Mouse (Mus musculus) NIH3T3 (cell line): Measurements from ENCODE around the gene Ube2f.

Experiments
- DNase-seq: peaks from one replicate; pipeline ENCODE4 v3.0.0-alpha.2; 2012; ENCODE audit warnings: low read depth

The Ube2f gene

GRCm38 (mm10) chr1:91249564-91250414, at the start of gene Ube2f:
Gene Ube2f (plus strand): TSS chr1:91250304.
- peak; percentile 98 for DNase-seq

GRCm38 (mm10) chr1:91201122-91201521, 49.0 kb upstream of the Ube2f start:
- peak; percentile 17 for DNase-seq

GRCm38 (mm10) chr1:91204221-91204765, 45.8 kb upstream of the Ube2f start:
- no peak for DNase-seq

GRCm38 (mm10) chr1:91205651-91206050, 44.5 kb upstream of the Ube2f start:
- DNase-seq: no peak

- no peak for DNase-seq
These were observed 43.8 kb upstream of the Ube2f start for GRCm38 (mm10) chr1:91206336-91206735.

GRCm38 (mm10) chr1:91206873-91207272, 43.2 kb upstream of the Ube2f start:
- DNase-seq: no peak

- no peak for DNase-seq
These were observed 42.6 kb upstream of the Ube2f start for GRCm38 (mm10) chr1:91207334-91208074.

- no peak for DNase-seq
These were observed 40.8 kb upstream of the Ube2f start for GRCm38 (mm10) chr1:91209343-91209742.

GRCm38 (mm10) chr1:91209785-91210184, 40.3 kb upstream of the Ube2f start:
- peak; percentile 83 for DNase-seq

- peak; percentile 80 for DNase-seq
These were observed 39.0 kb upstream of the Ube2f start for GRCm38 (mm10) chr1:91211099-91211498.

- no peak for DNase-seq
These were observed 38.5 kb upstream of the Ube2f start for GRCm38 (mm10) chr1:91211591-91212008.

- no peak for DNase-seq
These were observed 34.8 kb upstream of the Ube2f start for GRCm38 (mm10) chr1:91215264-91215663.

- DNase-seq: peak; percentile 76
These were observed 34.1 kb upstream of the Ube2f start for GRCm38 (mm10) chr1:91215981-91216380.

- DNase-seq: peak; percentile 67
These were observed 33.4 kb upstream of the Ube2f start for GRCm38 (mm10) chr1:91216504-91217267.

GRCm38 (mm10) chr1:91219641-91220321, 30.3 kb upstream of the Ube2f start:
- DNase-seq: peak; percentile 66

- no peak for DNase-seq
These were observed 29.8 kb upstream of the Ube2f start for GRCm38 (mm10) chr1:91220322-91220672.

GRCm38 (mm10) chr1:91226562-91226961, 23.5 kb upstream of the Ube2f start:
- DNase-seq: no peak

- DNase-seq: no peak
These were observed 22.6 kb upstream of the Ube2f start for GRCm38 (mm10) chr1:91227381-91228054.

GRCm38 (mm10) chr1:91231142-91231541, 19.0 kb upstream of the Ube2f start:
- DNase-seq: no peak

GRCm38 (mm10) chr1:91231896-91232295, 18.2 kb upstream of the Ube2f start:
- DNase-seq: no peak

GRCm38 (mm10) chr1:91235395-91235794, 14.7 kb upstream of the Ube2f start:
- no peak for DNase-seq
